ENCODE assay signal across 13 mouse cellular contexts in genomic region chr7:25575870-25576269, GRCm38 (mm10). TPM values are rescaled to one million over a fixed set of nuclear protein-coding genes. Genes with fewer than 3 reads are reported as not detected.
DNase-seq lines count a peak whose midpoint lies in the region; ATAC-seq and TF ChIP-seq lines count a peak whose summit lies in the region.
"Had no signal": no experiment of that assay in that cellular context is flagged by ENCODE, and none has a peak within 500 bp of the region (broad histone marks: within the 10 kb centered on the region; RNA-seq: fewer than 3 reads in every experiment).

No protein-coding gene starts in this region.

- H3K4me3 ChIP-seq in kidney, embryonic 15.5 days (replicated peaks) = no peak overlapping the region
- H3K4me3 ChIP-seq in midbrain, postnatal 0 days (ENCODE audit: low read depth, low read length) = no peak overlapping the region
- H3K4me3 ChIP-seq: megakaryocyte, embryonic 14.5 days had no signal

- WGBS in kidney, embryonic 15.5 days = 13% methylated on average over 8 of the region's 8 CpGs
- 11% methylated on average over 8 of the region's 8 CpGs for WGBS in midbrain, postnatal 0 days

- H3K4me2 ChIP-seq in kidney, embryonic 15.5 days = no peak overlapping the region
- H3K4me2 ChIP-seq in midbrain, postnatal 0 days (ENCODE audit: low read depth, low read length, poor library complexity, severe bottlenecking) = no peak overlapping the region

- no peaks in the 10 kb centered on the region for H3K27me3 ChIP-seq in kidney, embryonic 15.5 days
- no peaks in the 10 kb centered on the region for H3K27me3 ChIP-seq in midbrain, postnatal 0 days (ENCODE audit: insufficient read depth, low read length)

- TF ChIP-seq CTCF in brain, embryonic 14.5 days (IDR thresholded peaks at IDR 0.05; ENCODE audit: borderline replicate concordance, extremely low read depth, insufficient read depth, insufficient read length) = no peak
- TF ChIP-seq CTCF in midbrain, postnatal 0 days (IDR thresholded peaks at IDR 0.05) = no peak

- no peak for DNase-seq in kidney, adult 11 months
- DNase-seq in brain, embryonic 14.5 days (ENCODE audit: low read depth) = peak; percentile 40
- DNase-seq in gonadal fat pad, adult 2 months (ENCODE audit: low read depth) = peak; percentile 38
- no peak for DNase-seq in midbrain, postnatal 0 days (ENCODE audit: low spot score)
- DNase-seq in adrenal gland, postnatal 36 days = no peak
- DNase-seq in cerebellum, postnatal 14 days = no peak
- DNase-seq: cerebellum, adult 11 months had no signal

- no peaks in the 10 kb centered on the region for H3K9me3 ChIP-seq in kidney, embryonic 15.5 days (replicated peaks)
- H3K9me3 ChIP-seq in midbrain, postnatal 0 days (ENCODE audit: low read length) = no peaks in the 10 kb centered on the region

- no peak overlapping the region for H3K9ac ChIP-seq in kidney, embryonic 15.5 days
- no peak overlapping the region for H3K9ac ChIP-seq in midbrain, postnatal 0 days (replicated peaks; ENCODE audit: low read length, poor library complexity, severe bottlenecking)

- no peaks in the 10 kb centered on the region for H3K36me3 ChIP-seq in kidney, embryonic 15.5 days
- H3K36me3 ChIP-seq in midbrain, postnatal 0 days (ENCODE audit: insufficient read depth, low read length) = no peaks in the 10 kb centered on the region

- no peak for TF ChIP-seq POLR2A in brain, embryonic 14.5 days (IDR thresholded peaks at IDR 0.05; ENCODE audit: borderline replicate concordance, extremely low read depth, insufficient read depth, insufficient read length, poor library complexity, severe bottlenecking)

- peak; percentile 79 for ATAC-seq in kidney, embryonic 15.5 days (replicated peaks; ENCODE audit: low FRiP score)
- ATAC-seq in midbrain, postnatal 0 days (ENCODE audit: low FRiP score) = 0 out of 2 replicates have a peak, but pooled peaks have one; percentile 41
- no peak for ATAC-seq in frontal cortex, adult (ENCODE audit: low TSS enrichment)

- H3K27ac ChIP-seq in kidney, embryonic 15.5 days = peak overlapping the region; percentile 79
- no peak overlapping the region for H3K27ac ChIP-seq in midbrain, postnatal 0 days (ENCODE audit: low read depth, low read length)

- H3K4me1 ChIP-seq in kidney, embryonic 15.5 days = peaks cover 9% of the 10 kb centered on the region; the same call in 1 of the 2 replicates
- no peaks in the 10 kb centered on the region for H3K4me1 ChIP-seq in midbrain, postnatal 0 days (ENCODE audit: insufficient read depth, low read length)

RNA-seq across cellular contexts. Expression of gene Ceacam2, which starts 36.2 kb away (rescaled TPM):
- 0.09 TPM in 2 replicates for polyA plus RNA-seq in kidney, embryonic 15.5 days (2015; fragmentation: Nextera tagmentation; extraction: Ambion mirVana)
- polyA plus RNA-seq in brain, embryonic 14.5 days (2012; rRNA removed) = not detected in 2 replicates
- polyA plus RNA-seq in gonadal fat pad, adult 2 months (2012; rRNA removed) = 0.16 and 0.31 TPM in 2 replicates
- not detected in 2 replicates for total RNA-seq in midbrain, postnatal 0 days (2014; rRNA removed)
- not detected in 2 replicates for polyA plus RNA-seq in midbrain, postnatal 0 days (2015; fragmentation: Nextera tagmentation; extraction: Ambion mirVana)
- 1 to 10 TPM; 1.4 to 2.4 TPM for total RNA-seq in adrenal gland, postnatal 36 days (2021)
- total RNA-seq: granulocyte monocyte progenitor cell, adult 5-6 weeks had no signal

RNA-seq across cellular contexts. Expression of gene Erich4, which starts 39.8 kb away (rescaled TPM):
- polyA plus RNA-seq in kidney, embryonic 15.5 days (2015; fragmentation: Nextera tagmentation; extraction: Ambion mirVana) = 3.1 and 3.5 TPM in 2 replicates
- polyA plus RNA-seq in brain, embryonic 14.5 days (2012; rRNA removed) = 0.10 and 0.12 TPM in 2 replicates
- 0.20 and 0.33 TPM in 2 replicates for polyA plus RNA-seq in gonadal fat pad, adult 2 months (2012; rRNA removed)
- total RNA-seq in midbrain, postnatal 0 days (2014; rRNA removed) = not detected in 2 replicates
- polyA plus RNA-seq in midbrain, postnatal 0 days (2015; fragmentation: Nextera tagmentation; extraction: Ambion mirVana) = not detected in 2 replicates
- total RNA-seq in adrenal gland, postnatal 36 days (2021) = not detected
- total RNA-seq: granulocyte monocyte progenitor cell, adult 5-6 weeks; left cerebral cortex, postnatal 25 days had no signal
- polyA plus RNA-seq: inflammation-experienced regulatory T-cells, adult 6 months had no signal

RNA-seq across cellular contexts. Expression of gene Dmac2, which starts 43.3 kb away (rescaled TPM):
- polyA plus RNA-seq in kidney, embryonic 15.5 days (2015; fragmentation: Nextera tagmentation; extraction: Ambion mirVana) = 50.0 and 56.1 TPM in 2 replicates
- 41.9 and 46.1 TPM in 2 replicates for polyA plus RNA-seq in brain, embryonic 14.5 days (2012; rRNA removed)
- 28.5 and 28.9 TPM in 2 replicates for polyA plus RNA-seq in gonadal fat pad, adult 2 months (2012; rRNA removed)
- total RNA-seq in midbrain, postnatal 0 days (2014; rRNA removed) = 54.3 and 58.1 TPM in 2 replicates
- 47.5 and 50.6 TPM in 2 replicates for polyA plus RNA-seq in midbrain, postnatal 0 days (2015; fragmentation: Nextera tagmentation; extraction: Ambion mirVana)
- 10 to 100 TPM; 22.1 to 25.3 TPM for total RNA-seq in adrenal gland, postnatal 36 days (2021)

RNA-seq across cellular contexts. Expression of gene B3gnt8, which starts 50.6 kb away (rescaled TPM):
- polyA plus RNA-seq in kidney, embryonic 15.5 days (2015; fragmentation: Nextera tagmentation; extraction: Ambion mirVana) = 10.4 and 13.6 TPM in 2 replicates
- 0.78 and 0.87 TPM in 2 replicates for polyA plus RNA-seq in brain, embryonic 14.5 days (2012; rRNA removed)
- 13.8 and 15.5 TPM in 2 replicates for polyA plus RNA-seq in gonadal fat pad, adult 2 months (2012; rRNA removed)
- 0.80 and 1.4 TPM in 2 replicates for total RNA-seq in midbrain, postnatal 0 days (2014; rRNA removed)
- 0.62 and 0.97 TPM in 2 replicates for polyA plus RNA-seq in midbrain, postnatal 0 days (2015; fragmentation: Nextera tagmentation; extraction: Ambion mirVana)
- total RNA-seq in adrenal gland, postnatal 36 days (2021) = 1 to 10 TPM; 1.8 to 2.0 TPM

Comparison
In these comparisons a context has a peak if more than half of its experiments do, and no peak if none do; other contexts are left out.
1. DNase-seq: peak in brain, embryonic 14.5 days (single experiment) and gonadal fat pad, adult 2 months (single experiment); none in kidney, adult 11 months (single experiment), midbrain, postnatal 0 days (single experiment), adrenal gland, postnatal 36 days (0 of 2) and cerebellum, postnatal 14 days (0 of 2).